Mouse (Mus musculus): Measurements from ENCODE around the gene Foxa3. TPM values are rescaled to one million over a fixed set of nuclear protein-coding genes. Genes with fewer than 3 reads are reported as not detected.
A peak's percentile ranks its signal among the peaks of the same experiment; 100 is the strongest.

The Foxa3 gene
- polyA plus RNA-seq, 1 experiment from 2014 or later: not detected

DNA sequence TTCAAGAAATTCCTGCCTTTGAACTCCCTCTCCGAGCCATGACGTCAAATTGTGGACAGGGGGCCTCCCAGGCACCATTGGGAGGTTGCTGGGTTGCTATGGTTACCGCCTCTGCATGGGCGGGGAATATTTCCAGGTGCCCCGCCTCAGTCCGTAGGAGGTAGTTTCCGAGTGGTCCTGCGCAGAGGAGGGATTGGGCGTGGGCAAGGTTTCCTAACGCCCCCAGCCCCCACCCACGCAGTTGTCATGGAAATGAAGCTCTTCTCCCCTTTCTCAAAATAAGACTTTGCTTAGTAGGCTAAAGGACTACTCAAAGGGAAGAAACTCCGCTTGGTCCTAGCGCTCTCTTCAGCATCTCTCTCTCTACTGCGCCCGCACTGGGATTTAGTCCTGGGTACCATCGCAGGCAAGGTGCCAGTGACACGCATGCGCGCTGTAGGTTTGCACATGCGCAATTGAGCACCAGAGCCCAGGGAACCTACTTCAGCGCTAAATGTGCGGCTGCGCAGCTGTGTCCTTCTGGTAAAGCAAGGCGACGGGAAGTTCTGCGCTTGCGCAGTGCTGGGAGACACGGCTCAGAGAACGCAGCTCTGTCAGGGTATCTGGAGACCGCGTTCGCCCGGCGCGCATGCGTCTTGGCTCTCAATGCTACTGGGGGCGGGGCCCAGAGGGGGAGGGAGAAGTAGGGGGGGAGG is 32.6 kb downstream of the Foxa3 start, which contains the start of gene Mypop:
Gene Mypop, plus strand, starts transcription at position 645 of the 695 bp plus-strand sequence.
- WGBS: under 1% methylated on average over 37 of the region's 37 CpGs
- no peaks in the 10 kb centered on the region for H3K9me3 ChIP-seq
- peaks cover 18% of the 10 kb centered on the region for H3K27me3 ChIP-seq
- peaks cover 5% of the 10 kb centered on the region; the same call in 1 of the 2 replicates for H3K36me3 ChIP-seq
- H3K27ac ChIP-seq: peak within 1 kb of the TSS; percentile 94
- H3K4me1 ChIP-seq (replicated peaks): peaks cover 42% of the 10 kb centered on the region
- H3K4me2 ChIP-seq: peak within 1 kb of the TSS; percentile 83
- H3K4me3 ChIP-seq: peak within 1 kb of the TSS; percentile 56
- peak; percentile 93 for ATAC-seq (ENCODE audit: low FRiP score)
- peak within 1 kb of the TSS; percentile 81 for H3K9ac ChIP-seq

DNA sequence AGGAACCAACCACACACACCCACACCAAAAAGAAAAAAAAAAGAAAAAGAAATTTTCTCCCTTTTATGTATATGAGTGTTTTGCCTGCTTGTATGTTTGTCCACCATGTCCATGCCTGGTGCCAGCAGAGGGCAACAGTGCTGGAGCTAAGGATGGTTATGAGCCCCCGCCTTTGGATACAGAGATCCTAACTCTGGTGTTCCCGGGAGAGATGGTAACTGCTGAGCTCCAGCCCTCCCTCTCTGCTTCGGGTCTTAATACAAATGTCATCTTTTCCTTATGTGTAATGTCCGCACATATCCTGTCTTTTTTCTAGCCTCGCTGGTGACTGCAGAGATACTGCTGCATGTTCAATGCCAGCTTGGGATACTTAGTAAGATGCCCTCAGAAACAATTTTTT is 33.3 kb downstream of the Foxa3 start:
- Histone ChIP-seq H3K4me1 (replicated peaks) (peaks cover 37% of the 10 kb centered on the region), H3K9ac (peak overlapping the region; percentile 63), H3K9me3 (no peaks in the 10 kb centered on the region), H3K4me2 (peak overlapping the region; percentile 83), H3K27ac (peak overlapping the region; percentile 94), H3K27me3 (peaks cover 18% of the 10 kb centered on the region), H3K4me3 (peak overlapping the region; percentile 56), H3K36me3 (no peaks in the 10 kb centered on the region)
- WGBS: 7% methylated on average over 5 of the region's 5 CpGs
- ATAC-seq (ENCODE audit: low FRiP score): no peak

DNA sequence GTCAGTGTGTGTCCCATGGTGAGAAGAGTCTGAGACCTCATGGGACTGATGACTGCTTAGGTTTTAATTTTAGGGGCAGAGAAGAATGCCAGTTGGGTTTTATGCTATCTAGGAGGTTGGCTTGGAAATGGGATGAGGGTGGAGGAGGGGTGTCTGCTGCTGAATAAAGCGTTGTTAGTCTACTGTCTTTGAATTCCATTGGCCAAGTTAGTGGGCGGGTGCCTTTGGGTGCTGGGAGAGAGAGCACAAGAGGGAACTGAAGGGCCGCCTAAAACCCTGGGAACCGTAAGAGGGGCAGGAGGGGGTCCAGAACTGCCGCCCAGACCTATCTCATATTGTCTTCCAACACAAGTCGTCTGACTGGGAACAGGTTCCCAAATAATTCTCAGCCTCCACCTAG is 34.6 kb downstream of the Foxa3 start:
- H3K27ac ChIP-seq: no peak overlapping the region
- H3K4me1 ChIP-seq (replicated peaks): peaks cover 31% of the 10 kb centered on the region
- no peaks in the 10 kb centered on the region for H3K36me3 ChIP-seq
- ATAC-seq (ENCODE audit: low FRiP score): no peak
- H3K27me3 ChIP-seq: peaks cover 17% of the 10 kb centered on the region
- no peak overlapping the region for H3K4me3 ChIP-seq
- H3K9ac ChIP-seq: no peak overlapping the region
- H3K9me3 ChIP-seq: no peaks in the 10 kb centered on the region
- WGBS: 71% methylated on average over 6 of the region's 6 CpGs
- no peak overlapping the region for H3K4me2 ChIP-seq

DNA sequence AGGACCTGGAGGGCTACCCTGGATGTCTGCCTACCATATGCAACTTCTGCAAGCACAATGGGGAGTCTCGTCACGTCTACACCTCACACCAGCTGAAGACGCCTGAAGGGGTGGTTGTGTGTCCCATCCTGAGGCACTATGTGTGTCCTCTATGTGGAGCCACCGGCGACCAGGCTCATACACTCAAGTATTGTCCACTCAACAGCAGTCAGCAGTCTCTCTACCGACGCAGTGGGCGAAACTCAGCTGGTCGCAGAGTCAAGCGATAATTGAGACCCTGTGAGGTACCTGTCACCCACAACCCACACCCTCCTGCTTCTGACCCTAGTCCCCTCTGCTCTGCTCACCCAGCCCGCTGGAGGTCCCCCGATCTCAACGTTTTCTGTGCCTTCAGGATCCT is 35.6 kb downstream of the Foxa3 start:
- H3K36me3 ChIP-seq: no peaks in the 10 kb centered on the region
- WGBS: 72% methylated on average over 13 of the region's 13 CpGs
- H3K9ac ChIP-seq: no peak overlapping the region
- no peak overlapping the region for H3K4me3 ChIP-seq
- H3K4me2 ChIP-seq: no peak overlapping the region
- ATAC-seq (ENCODE audit: low FRiP score): no peak
- no peak overlapping the region for H3K27ac ChIP-seq
- peaks cover 6% of the 10 kb centered on the region for H3K27me3 ChIP-seq
- no peaks in the 10 kb centered on the region for H3K9me3 ChIP-seq
- peaks cover 22% of the 10 kb centered on the region for H3K4me1 ChIP-seq (replicated peaks)

DNA sequence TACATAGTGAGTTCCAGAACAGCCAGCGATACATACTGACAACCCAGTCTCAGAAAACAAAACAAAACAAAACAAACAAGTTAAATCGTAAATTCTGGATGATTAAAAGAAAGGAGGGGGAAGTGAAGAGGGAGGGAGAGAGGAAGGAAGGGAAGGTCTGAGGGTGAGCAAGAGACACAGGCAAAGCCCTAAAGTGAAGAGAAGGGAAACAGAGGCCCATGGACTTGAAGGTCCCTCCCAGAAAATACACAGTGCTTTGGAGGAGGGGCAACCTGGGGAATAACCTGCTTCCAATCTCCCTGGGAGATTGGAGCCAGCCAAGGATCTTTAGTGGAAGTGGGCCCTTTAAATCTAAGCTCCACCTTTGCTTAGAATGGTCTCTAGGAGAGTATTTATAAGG is 36.2 kb downstream of the Foxa3 start, which contains the start of gene Nanos2:
Gene Nanos2, plus strand, starts transcription at position 301 of the 400 bp plus-strand sequence.
- Histone ChIP-seq H3K4me1 (replicated peaks) (peaks cover 16% of the 10 kb centered on the region), H3K9me3 (no peaks in the 10 kb centered on the region), H3K4me3 (no peak within 1 kb of the TSS), H3K9ac (no peak within 1 kb of the TSS), H3K27ac (no peak within 1 kb of the TSS), H3K4me2 (no peak within 1 kb of the TSS), H3K36me3 (no peaks in the 10 kb centered on the region), H3K27me3 (peaks cover 3% of the 10 kb centered on the region; the same call in 1 of the 2 replicates)
- 73% methylated on average over 2 of the region's 2 CpGs for WGBS
- ATAC-seq (ENCODE audit: low FRiP score): no peak

DNA sequence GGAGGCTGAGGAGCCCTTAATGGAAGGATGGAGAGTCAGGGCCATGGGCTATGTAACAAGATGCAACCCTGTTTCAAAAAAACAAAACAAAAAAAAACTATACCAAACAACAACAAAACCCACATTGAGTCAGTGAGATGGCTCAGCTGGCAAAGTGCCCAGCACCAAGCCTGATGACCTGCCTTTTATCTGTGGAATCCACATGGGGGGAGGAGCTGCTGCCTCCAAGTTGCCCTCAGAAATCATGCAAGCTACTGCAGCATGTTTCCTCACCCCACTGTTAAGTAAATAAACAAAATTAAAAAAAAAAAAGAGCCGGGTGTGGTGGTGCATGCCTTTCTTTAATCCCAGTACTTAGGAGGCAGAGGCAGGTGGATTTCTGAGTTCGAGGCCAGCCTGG is 36.8 kb downstream of the Foxa3 start:
- H3K4me1 ChIP-seq (replicated peaks): peaks cover 10% of the 10 kb centered on the region
- no peaks in the 10 kb centered on the region for H3K9me3 ChIP-seq
- ATAC-seq (ENCODE audit: low FRiP score): no peak
- no peak overlapping the region for H3K9ac ChIP-seq
- H3K27me3 ChIP-seq: peaks cover 3% of the 10 kb centered on the region; the same call in 1 of the 2 replicates
- no peak overlapping the region for H3K4me3 ChIP-seq
- WGBS: 82% methylated on average over 2 of the region's 2 CpGs
- no peak overlapping the region for H3K4me2 ChIP-seq
- H3K27ac ChIP-seq: no peak overlapping the region
- no peaks in the 10 kb centered on the region for H3K36me3 ChIP-seq

DNA sequence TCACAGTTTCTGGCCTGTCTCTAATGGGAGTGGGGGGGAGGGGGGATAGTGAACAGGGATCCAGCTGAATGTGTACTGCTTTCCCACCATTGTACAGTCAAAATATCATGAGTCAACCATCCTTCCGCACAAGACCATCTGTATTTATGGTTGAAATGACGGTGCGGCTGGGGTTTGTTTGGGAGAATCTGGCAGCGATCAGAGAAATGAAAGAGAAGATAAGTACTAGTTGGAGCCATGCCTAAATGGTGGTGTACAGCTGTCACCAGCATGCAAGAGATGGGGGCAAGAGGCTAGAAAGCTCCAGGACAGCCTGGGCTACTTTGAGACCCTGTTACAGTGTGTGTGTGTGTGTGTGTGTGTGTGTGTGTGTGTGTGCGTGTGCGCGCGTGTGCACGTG is 45.0 kb downstream of the Foxa3 start:
- Histone ChIP-seq H3K4me3 (no peak overlapping the region), H3K4me2 (no peak overlapping the region), H3K9ac (no peak overlapping the region), H3K27me3 (no peaks in the 10 kb centered on the region), H3K36me3 (no peaks in the 10 kb centered on the region), H3K27ac (no peak overlapping the region), H3K4me1 (replicated peaks) (no peaks in the 10 kb centered on the region), H3K9me3 (no peaks in the 10 kb centered on the region)
- ATAC-seq (ENCODE audit: low FRiP score): no peak
- WGBS: 92% methylated on average over 9 of the region's 9 CpGs

DNA sequence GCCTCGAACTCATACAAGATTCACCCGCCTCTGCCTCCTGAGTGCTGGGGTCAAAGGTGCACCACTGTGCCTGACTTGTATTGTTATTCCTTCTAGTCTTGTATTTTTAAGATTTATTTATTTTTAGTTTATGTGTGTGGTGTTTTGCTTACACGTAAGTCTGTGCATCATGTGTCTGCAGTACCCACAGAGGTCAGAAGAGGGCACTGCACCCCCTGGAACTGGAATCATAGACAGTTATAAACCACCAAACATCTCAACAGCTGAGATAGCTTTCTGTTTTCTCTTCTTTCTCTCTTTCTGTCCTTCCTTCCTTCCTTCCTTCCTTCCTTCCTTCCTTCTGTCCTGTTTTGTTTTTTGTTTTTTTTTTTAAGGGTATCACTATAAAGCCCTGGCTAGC is 52.4 kb downstream of the Foxa3 start:
- 81% methylated on average over 3 of the region's 3 CpGs for WGBS
- 0 out of 2 replicates have a peak, but pooled peaks cover 5% of the 10 kb centered on the region for H3K9me3 ChIP-seq
- no peak overlapping the region for H3K9ac ChIP-seq
- peaks cover 7% of the 10 kb centered on the region for H3K4me1 ChIP-seq (replicated peaks)
- H3K4me3 ChIP-seq: no peak overlapping the region
- H3K4me2 ChIP-seq: no peak overlapping the region
- no peak overlapping the region for H3K27ac ChIP-seq
- H3K36me3 ChIP-seq: no peaks in the 10 kb centered on the region
- ATAC-seq (ENCODE audit: low FRiP score): no peak
- H3K27me3 ChIP-seq: no peaks in the 10 kb centered on the region

DNA sequence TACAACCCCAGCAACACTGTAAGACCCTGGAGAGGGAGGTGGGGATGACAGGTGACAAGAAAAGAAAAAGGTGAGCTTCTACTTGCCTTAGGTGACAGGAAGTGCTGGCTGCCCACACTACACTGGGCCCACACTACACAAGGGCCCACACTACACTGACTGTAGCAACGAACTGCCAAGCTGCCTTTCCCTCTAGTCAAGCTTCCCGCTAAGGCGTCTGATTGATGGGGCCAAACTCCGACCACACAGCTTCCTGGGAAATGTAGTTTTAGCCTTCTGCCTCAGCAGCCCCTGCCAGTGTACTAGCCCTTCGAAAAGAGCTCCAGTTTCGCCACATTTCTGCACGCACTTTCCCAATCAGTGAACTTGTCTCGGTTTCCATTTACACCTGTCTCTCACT is 55.7 kb downstream of the Foxa3 start:
- H3K9ac ChIP-seq: no peak overlapping the region
- no peak overlapping the region for H3K4me3 ChIP-seq
- H3K27ac ChIP-seq: no peak overlapping the region
- no peak overlapping the region for H3K4me2 ChIP-seq
- H3K27me3 ChIP-seq: no peaks in the 10 kb centered on the region
- WGBS: 8% methylated on average over 8 of the region's 8 CpGs
- H3K4me1 ChIP-seq (replicated peaks): peaks cover 25% of the 10 kb centered on the region
- H3K36me3 ChIP-seq: no peaks in the 10 kb centered on the region
- 0 out of 2 replicates have a peak, but pooled peaks cover 5% of the 10 kb centered on the region for H3K9me3 ChIP-seq
- ATAC-seq (ENCODE audit: low FRiP score): peak; percentile 44

DNA sequence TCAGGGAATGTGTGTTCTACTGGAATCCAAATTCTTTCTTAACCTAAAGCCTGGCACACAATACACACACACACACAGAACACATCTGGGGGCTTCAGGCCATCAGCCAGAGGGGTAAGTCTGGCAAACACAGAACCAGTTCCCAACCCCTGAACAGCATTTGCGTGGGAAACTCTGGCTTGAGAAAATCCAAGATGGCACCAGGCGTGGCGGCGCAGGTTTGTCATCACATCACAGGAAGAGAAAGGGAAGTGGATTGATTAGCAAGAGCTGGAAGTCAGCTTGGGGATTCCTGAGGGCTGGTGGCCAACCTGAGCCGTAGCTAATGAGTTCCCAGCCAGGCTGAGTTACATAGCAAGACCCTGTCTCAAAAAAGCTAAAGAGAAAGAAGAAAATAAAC is 58.0 kb downstream of the Foxa3 start:
- H3K4me3 ChIP-seq: no peak overlapping the region
- 0 out of 2 replicates have a peak overlapping the region, but pooled peaks have one; percentile 6 for H3K27ac ChIP-seq
- WGBS: 84% methylated on average over 5 of the region's 5 CpGs
- no peak overlapping the region for H3K9ac ChIP-seq
- peaks cover 48% of the 10 kb centered on the region for H3K4me1 ChIP-seq (replicated peaks)
- peaks cover 2% of the 10 kb centered on the region; the same call in 1 of the 2 replicates for H3K36me3 ChIP-seq
- H3K27me3 ChIP-seq: no peaks in the 10 kb centered on the region
- no peak overlapping the region for H3K4me2 ChIP-seq
- no peak for ATAC-seq (ENCODE audit: low FRiP score)
- H3K9me3 ChIP-seq: no peaks in the 10 kb centered on the region

DNA sequence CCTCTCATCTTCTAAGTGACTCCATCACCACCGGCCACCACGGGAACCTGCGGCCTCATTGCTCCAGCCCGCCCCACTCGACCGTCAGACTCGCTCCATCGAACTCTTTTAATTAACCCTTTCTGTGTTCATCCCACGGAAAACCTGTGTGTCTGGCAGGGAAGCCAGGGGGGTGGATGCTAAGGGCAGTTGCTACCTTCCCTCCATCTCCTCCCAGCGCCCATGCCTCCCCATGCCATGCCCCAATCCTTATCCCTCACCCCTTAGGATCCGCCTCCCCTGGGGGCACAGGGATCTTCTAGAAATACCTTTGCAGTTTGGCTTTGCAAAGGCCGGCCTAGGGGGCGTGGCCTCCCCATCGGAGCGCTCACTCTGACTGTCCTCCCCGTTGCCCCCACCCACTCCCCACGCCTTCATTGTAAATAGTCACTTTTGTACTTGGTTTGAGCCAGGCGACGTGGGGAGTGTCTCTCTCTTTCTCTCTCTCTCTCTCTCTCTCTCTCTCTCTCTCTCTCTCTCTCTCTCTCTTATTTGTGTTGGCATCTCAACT is 60.0 kb downstream of the Foxa3 start:
- ATAC-seq (ENCODE audit: low FRiP score): 0 out of 2 replicates have a peak, but pooled peaks have one; percentile 3
- peak overlapping the region; percentile 52 for H3K4me2 ChIP-seq
- no peaks in the 10 kb centered on the region for H3K27me3 ChIP-seq
- peaks cover 65% of the 10 kb centered on the region for H3K4me1 ChIP-seq (replicated peaks)
- H3K9me3 ChIP-seq: no peaks in the 10 kb centered on the region
- no peak overlapping the region for H3K27ac ChIP-seq
- 3% methylated on average over 19 of the region's 19 CpGs for WGBS
- no peak overlapping the region for H3K4me3 ChIP-seq
- peaks cover 6% of the 10 kb centered on the region for H3K36me3 ChIP-seq
- no peak overlapping the region for H3K9ac ChIP-seq

Data from hindbrain, embryonic 13.5 days (tissue).